Mouse (Mus musculus) ovary, adult 10 weeks (tissue): Measurements from ENCODE around the gene Olfr214. TPM values are rescaled to one million over a fixed set of nuclear protein-coding genes. Genes with fewer than 3 reads are reported as not detected.

Experiments used
- polyA plus RNA-seq: library from polyadenylated mRNA; stranded (reverse); fragments of 350-450 nt; fragmentation: Illumina TruSeq; extraction: RNeasy Lipid Tissue Mini Kit (QIAGEN cat#74804); gene quantifications from one replicate; pipeline ENCODE4 v1.2.3, GENCODE M21; 2014

The Olfr214 gene
- not detected for polyA plus RNA-seq

DNA sequence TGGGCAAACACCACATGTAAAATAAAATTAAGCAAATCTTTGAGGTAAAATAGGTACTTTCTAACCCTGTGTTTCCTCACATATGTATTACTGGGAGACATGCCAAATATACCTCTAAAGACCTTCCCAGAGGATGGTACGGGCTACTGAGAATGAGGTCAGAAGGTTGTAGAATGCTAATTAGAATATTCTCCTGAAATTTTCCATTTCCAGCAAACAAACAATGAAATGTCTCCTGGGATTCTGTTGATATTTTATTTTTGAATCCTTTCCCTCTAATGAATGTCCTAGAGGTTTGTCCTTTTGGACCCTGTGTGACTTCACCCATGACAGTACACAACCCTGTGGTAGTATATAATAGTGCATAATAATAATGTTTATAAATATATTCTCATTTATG, at the start of gene Olfr214:
Olfr214 (plus strand) TSS at position 301 of the 400 bp plus-strand sequence.

DNA sequence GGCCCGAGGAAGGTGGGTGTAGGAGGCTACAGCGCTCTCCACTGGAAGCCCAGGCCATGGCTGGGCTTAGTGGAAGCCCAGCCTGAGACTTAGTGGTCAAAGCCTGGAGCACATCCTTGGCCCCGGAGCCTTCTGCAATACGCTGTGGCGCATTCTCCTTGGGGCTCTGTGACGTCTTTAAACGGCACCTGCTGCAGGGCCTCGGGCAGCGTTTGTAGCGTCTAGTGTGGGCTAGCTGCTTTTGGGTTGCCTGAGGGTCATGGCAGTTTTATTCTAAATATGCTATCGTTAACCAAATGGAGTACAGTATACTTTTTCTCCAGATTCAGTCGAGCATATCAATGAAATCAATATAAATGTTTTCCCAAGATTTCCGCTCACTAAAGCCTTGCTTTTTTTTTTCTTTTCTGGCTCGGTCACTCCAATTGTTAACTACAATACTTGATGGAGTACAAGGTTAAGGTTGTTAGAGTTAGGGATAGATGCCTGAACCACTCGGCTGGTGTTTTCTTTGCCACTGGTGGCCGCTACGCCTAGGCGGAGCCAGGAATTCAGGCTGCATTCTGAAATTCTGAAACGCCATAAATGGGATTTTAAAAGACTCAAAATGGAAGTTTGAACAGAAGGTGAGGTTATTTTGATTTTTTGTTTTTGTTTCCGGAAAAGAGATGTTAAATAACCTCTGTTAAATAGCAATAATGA, 47.6 kb upstream of the Olfr214 start, which contains the start of gene Olfr212:
Olfr212 (plus strand) TSS at position 215 of the 702 bp plus-strand sequence.

DNA sequence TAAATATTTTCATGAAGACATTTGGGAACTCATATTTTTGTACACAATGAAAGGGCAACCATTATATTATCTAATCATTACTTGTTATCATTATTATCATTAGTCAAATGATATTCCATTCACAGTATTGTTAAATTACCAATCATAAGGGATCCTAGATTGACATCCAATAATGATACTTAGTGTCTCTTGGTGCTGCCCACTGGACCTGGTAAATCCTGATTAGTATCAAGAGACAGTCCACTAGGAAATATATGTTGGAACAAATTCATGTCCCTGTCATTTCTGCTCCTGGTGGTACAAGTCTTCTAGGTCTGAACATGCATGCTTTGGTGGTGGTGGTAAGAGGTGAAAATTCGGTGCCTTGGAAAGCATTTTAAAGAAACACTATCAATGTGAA, 15.9 kb upstream of the Olfr214 start, which contains the start of gene Olfr213:
Olfr213 (plus strand) TSS at position 301 of the 400 bp plus-strand sequence.

DNA sequence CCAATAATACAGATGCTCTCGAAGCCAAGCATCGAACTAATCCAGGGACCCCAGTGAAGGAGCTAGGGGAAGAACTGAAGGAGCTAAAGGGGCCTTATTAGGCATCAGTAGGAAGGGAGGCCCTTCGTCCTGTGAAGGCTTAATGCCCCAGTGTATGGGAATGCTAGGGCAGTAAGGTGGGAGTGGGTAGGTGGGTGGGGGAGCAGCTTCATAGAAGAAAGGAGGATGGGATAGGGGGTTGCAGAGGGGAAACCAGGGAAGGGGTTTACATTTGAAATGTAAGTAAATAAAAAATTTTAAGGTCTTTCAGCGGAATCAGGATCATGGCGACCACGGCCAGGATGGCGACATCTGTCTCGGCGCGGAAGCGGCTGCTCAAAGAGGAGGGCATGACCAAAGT, 3.2 kb upstream of the Olfr214 start, which contains the start of gene Gm5580:
Gm5580 (plus strand) TSS at position 301 of the 400 bp plus-strand sequence.

DNA sequence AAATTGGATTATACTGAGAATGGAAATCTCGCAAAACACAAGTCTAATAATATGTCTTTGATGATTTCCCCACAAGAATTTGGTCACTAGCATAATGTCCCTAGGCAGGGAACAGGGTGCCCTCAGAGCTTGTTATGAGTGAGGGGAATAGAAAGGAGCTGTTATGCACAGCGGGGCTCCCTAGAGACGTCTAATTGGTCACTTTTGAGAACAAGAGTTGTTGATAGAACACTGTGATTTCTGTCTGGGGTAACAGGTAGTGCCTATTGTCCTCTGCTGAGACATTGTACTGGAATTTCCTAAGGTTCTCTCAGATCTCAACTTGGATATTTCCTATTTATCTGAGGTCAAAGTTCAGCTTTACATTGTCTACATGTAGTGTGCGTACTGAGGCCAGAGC, 30.1 kb downstream of the Olfr214 start, which contains the start of gene Olfr215:
Olfr215 (minus strand) TSS at position 101 of the 400 bp plus-strand sequence.

Other genes starting within 250 kb of the Olfr214 start
- gene March8, start 216.2 kb upstream of the Olfr214 start, polyA plus RNA-seq: 203 TPM
- 1.3 TPM for gene Alox5, start 93.1 kb upstream of the Olfr214 start, polyA plus RNA-seq
- gene Olfr211, start 65.1 kb upstream of the Olfr214 start, polyA plus RNA-seq: not detected
- gene Olfr212, start 47.7 kb upstream of the Olfr214 start, polyA plus RNA-seq: not detected
- gene Olfr213, start 15.8 kb upstream of the Olfr214 start, polyA plus RNA-seq: not detected
- gene Gm5580, start 3.1 kb upstream of the Olfr214 start, polyA plus RNA-seq: not detected
- gene Olfr215, start 30.0 kb downstream of the Olfr214 start, polyA plus RNA-seq: not detected
- 131 TPM for gene Zfp422, start 74.8 kb downstream of the Olfr214 start, polyA plus RNA-seq
- not detected for gene Depp1, start 96.4 kb downstream of the Olfr214 start, polyA plus RNA-seq
- gene Rassf4, start 119.7 kb downstream of the Olfr214 start, polyA plus RNA-seq: 16.6 TPM
- 0.57 TPM for gene Tmem72, start 162.7 kb downstream of the Olfr214 start, polyA plus RNA-seq